8 mouse cellular contexts compared by ENCODE assay signal in the genomic region with DNA sequence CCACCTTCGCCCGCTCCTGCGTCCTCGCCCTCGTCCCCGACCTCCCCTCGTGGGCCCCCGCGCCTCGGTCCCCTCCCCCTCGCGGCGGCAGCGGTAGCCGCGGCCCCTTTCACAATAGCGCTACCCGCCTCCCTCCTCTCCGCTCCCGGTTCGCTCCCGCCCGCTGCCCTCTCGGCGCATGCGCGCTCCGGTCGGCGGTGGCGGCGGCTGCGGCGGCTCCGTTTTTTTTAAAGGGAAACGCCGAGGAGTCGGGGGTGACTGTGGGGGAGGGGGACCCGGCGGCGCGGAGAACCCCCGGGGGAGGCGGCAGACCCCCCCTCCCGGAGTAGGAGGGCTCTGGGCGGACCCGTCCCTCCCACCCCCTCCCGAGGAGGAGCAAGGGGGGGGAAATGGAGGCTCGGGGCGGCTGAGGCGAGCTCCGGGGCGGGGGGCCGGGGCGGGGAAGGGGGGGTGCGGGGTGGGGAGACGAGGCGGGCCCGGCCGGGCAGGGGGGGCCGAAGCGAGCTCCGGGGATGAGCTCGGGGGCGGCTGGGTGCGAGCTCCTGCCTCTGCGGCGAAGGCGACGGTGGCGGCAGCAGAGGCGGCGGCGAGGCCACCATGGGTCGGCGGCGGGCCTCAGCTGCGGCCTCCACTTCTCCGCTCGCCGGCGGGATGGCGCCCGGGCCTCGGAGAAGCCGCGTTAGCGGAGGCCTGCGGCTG. TPM values are rescaled to one million over a fixed set of nuclear protein-coding genes. Genes with fewer than 3 reads are reported as not detected.
DNase-seq lines count a peak whose midpoint lies in the region; ATAC-seq and TF ChIP-seq lines count a peak whose summit lies in the region.

A gene (plus strand): TSS at position 502 of the 699 bp plus-strand sequence.

- peak; percentile 78 for DNase-seq in ES-CJ7 (ENCODE audit: low read depth, low spot score)
- peak; percentile 88 to 94 for DNase-seq in cerebellum, adult 18-20 months
- DNase-seq in forebrain, postnatal 0 days = peak; percentile 94
- DNase-seq in heart, postnatal 25 days (ENCODE audit: low spot score) = peak; percentile 84
- DNase-seq in layer of hippocampus, adult 18-20 months (ENCODE audit: low spot score in 2 of 2) = peak; percentile 82 to 88
- DNase-seq in thymus, postnatal 0 days (ENCODE audit: low spot score) = peak; percentile 89

- no peaks in the 10 kb centered on the region for H3K9me3 ChIP-seq in forebrain, postnatal 0 days (ENCODE audit: low read length)
- H3K9me3 ChIP-seq in lung, embryonic 15.5 days = no peaks in the 10 kb centered on the region

- intact Hi-C loops in heart, postnatal 25 days (cut with DNase I) = loop anchor here (2.0 kb wide), 1 partner anchor 14 kb away; no protein-coding TSS in a partner anchor

- H3K9ac ChIP-seq in forebrain, postnatal 0 days = peak within 1 kb of the TSS; percentile 98
- H3K9ac ChIP-seq in lung, embryonic 15.5 days = peak within 1 kb of the TSS; percentile 97

- H3K27ac ChIP-seq in forebrain, postnatal 0 days (ENCODE audit: low read depth, low read length) = peak within 1 kb of the TSS; percentile 99
- peak within 1 kb of the TSS; percentile 100 for H3K27ac ChIP-seq in lung, embryonic 15.5 days
- peak within 1 kb of the TSS; percentile 98 for H3K27ac ChIP-seq in olfactory bulb, adult 2 months (ENCODE audit: insufficient read depth, low read depth, low read length)

- no peaks in the 10 kb centered on the region for H3K27me3 ChIP-seq in forebrain, postnatal 0 days (ENCODE audit: insufficient read depth, low read length)
- H3K27me3 ChIP-seq in lung, embryonic 15.5 days = no peaks in the 10 kb centered on the region

- peak within 1 kb of the TSS; percentile 71 for H3K4me2 ChIP-seq in forebrain, postnatal 0 days (ENCODE audit: low read depth)
- peak within 1 kb of the TSS; percentile 84 for H3K4me2 ChIP-seq in lung, embryonic 15.5 days

- peaks cover 3% of the 10 kb centered on the region for H3K36me3 ChIP-seq in forebrain, postnatal 0 days (ENCODE audit: insufficient read depth)
- peaks cover 16% of the 10 kb centered on the region for H3K36me3 ChIP-seq in lung, embryonic 15.5 days

- no peak; the same call in 1 of the 2 replicates for TF ChIP-seq CTCF in forebrain, postnatal 0 days (IDR thresholded peaks at IDR 0.05; ENCODE audit: low read depth)
- no peak for TF ChIP-seq CTCF in olfactory bulb, adult 2 months (IDR thresholded peaks at IDR 0.05; ENCODE audit: insufficient read depth, low read depth, low read length)

- H3K4me3 ChIP-seq in forebrain, postnatal 0 days (ENCODE audit: low read depth, low read length) = peak within 1 kb of the TSS; percentile 98
- peak within 1 kb of the TSS; percentile 81 for H3K4me3 ChIP-seq in lung, embryonic 15.5 days
- H3K4me3 ChIP-seq in olfactory bulb, adult 2 months (ENCODE audit: insufficient read depth, low read depth, low read length) = peak within 1 kb of the TSS; percentile 62

- H3K4me1 ChIP-seq in forebrain, postnatal 0 days (ENCODE audit: insufficient read depth) = peaks cover 21% of the 10 kb centered on the region
- peaks cover 34% of the 10 kb centered on the region for H3K4me1 ChIP-seq in lung, embryonic 15.5 days
- peaks cover 8% of the 10 kb centered on the region for H3K4me1 ChIP-seq in olfactory bulb, adult 2 months (ENCODE audit: control insufficient read depth, insufficient read depth, low read length)

- ATAC-seq in forebrain, postnatal 0 days = peak; percentile 69
- ATAC-seq in lung, embryonic 15.5 days (ENCODE audit: borderline replicate concordance, extremely low read depth, low FRiP score, low TSS enrichment) = peak; percentile 75

- TF ChIP-seq POLR2A in olfactory bulb, adult 2 months (IDR thresholded peaks at IDR 0.05; ENCODE audit: insufficient read depth, low read depth, low read length) = peak; percentile 85

- WGBS in forebrain, postnatal 0 days = under 1% methylated on average over 45 of the region's 89 CpGs
- WGBS in lung, embryonic 15.5 days = under 1% methylated on average over 56 of the region's 89 CpGs
- under 1% methylated on average over 74 of the region's 89 CpGs for WGBS in olfactory bulb, adult 2 months

RNA-seq across cellular contexts. Expression of the gene that starts here (rescaled TPM):
- total RNA-seq in forebrain, postnatal 0 days (2014; rRNA removed) = 87.2 and 94.6 TPM in 2 replicates
- polyA plus RNA-seq in forebrain, postnatal 0 days (2015; fragmentation: Nextera tagmentation; extraction: Ambion mirVana) = 16.3 and 24.1 TPM in 2 replicates
- total RNA-seq in heart, postnatal 25 days (2021) = 10 to 100 TPM; 73.0 to 78.1 TPM
- total RNA-seq in layer of hippocampus, adult 18-20 months (2021) = 100 to 1,000 TPM; 178 to 183 TPM
- 21.1 and 21.2 TPM in 2 replicates for polyA plus RNA-seq in lung, embryonic 15.5 days (2015; fragmentation: Nextera tagmentation; extraction: Ambion mirVana)
- 206 and 252 TPM in 2 replicates for polyA plus RNA-seq in olfactory bulb, adult 2 months (2012; ENCODE audit: insufficient read depth, insufficient read length, low replicate concordance, missing spikeins)
- 14.4 and 20.4 TPM in 2 replicates for polyA plus RNA-seq in thymus, postnatal 0 days (2015; fragmentation: Nextera tagmentation; extraction: Ambion mirVana)

Comparison
In these comparisons a context has a peak if more than half of its experiments do, and no peak if none do; other contexts are left out.
1. Peak in every context shown above with its lines: DNase-seq, ATAC-seq, H3K4me3 ChIP-seq and H3K27ac ChIP-seq.